Mouse (Mus musculus) embryonic facial prominence, embryonic 14.5 days (tissue): ENCODE measurements around the gene Dusp22. TPM values are rescaled to one million over a fixed set of nuclear protein-coding genes. Genes with fewer than 3 reads are reported as not detected.

Experiments
- ATAC-seq: fragments of 200-750 bp; cut with Nextera tagmentation; 2 replicates; pipeline ENCODE4 v1.8.0; 2017; ENCODE audit warnings: low read depth, moderate number of reproducible peaks, moderate TSS enrichment
- DNase-seq: peaks from one replicate; pipeline ENCODE4 v3.0.0-alpha.2; 2015; ENCODE audit warnings: low spot score
- H3K27ac ChIP-seq: fragments of 300-500 bp; sonication (generic); replicated peaks from 2 replicates; pipeline ENCODE4 v1.5.1; 2014; ENCODE audit warnings: low read depth, mild to moderate bottlenecking, low read length, moderate library complexity
- H3K27me3 ChIP-seq: fragments of 300-500 bp; sonication (generic); replicated peaks from 2 replicates; pipeline ENCODE4 v1.6.1; 2014; ENCODE audit warnings: low read length; ENCODE audit not compliant: control insufficient read depth, insufficient read depth
- H3K36me3 ChIP-seq: fragments of 300-500 bp; sonication (generic); 2 replicates; pipeline ENCODE4 v1.6.1; 2014; ENCODE audit warnings: low read length, mixed read lengths; ENCODE audit not compliant: control insufficient read depth, insufficient read depth
- H3K4me1 ChIP-seq: fragments of 300-500 bp; sonication (generic); 2 replicates; pipeline ENCODE4 v1.6.1; 2014; ENCODE audit warnings: antibody characterized with exemption, low read length; ENCODE audit not compliant: control insufficient read depth, insufficient read depth
- H3K4me2 ChIP-seq: fragments of 300-500 bp; sonication (generic); 2 replicates; pipeline ENCODE4 v1.6.1; 2014; ENCODE audit warnings: low read depth, mild to moderate bottlenecking, low read length, moderate library complexity, mixed read lengths
- H3K4me3 ChIP-seq: fragments of 300-500 bp; sonication (generic); 2 replicates; pipeline ENCODE4 v1.5.1; 2014; ENCODE audit warnings: low read depth, mild to moderate bottlenecking, low read length
- H3K9ac ChIP-seq: fragments of 300-500 bp; sonication (generic); 2 replicates; pipeline ENCODE4 v1.6.1; 2014; ENCODE audit warnings: low read depth, mild to moderate bottlenecking, low read length, moderate library complexity, mixed read lengths
- H3K9me3 ChIP-seq: fragments of 300-500 bp; sonication (generic); 2 replicates; pipeline ENCODE4 v1.6.1; 2016; ENCODE audit warnings: low read length; ENCODE audit not compliant: control insufficient read depth
- WGBS: fragments of 180-500 bp; shearing (Covaris S2); extraction: QIAGEN DNeasy Blood & Tissue Kit; methylation state at CpG from one replicate; pipeline ENCODE4 v1.1.7; 2014; 5-methylcytosine and 5-hydroxymethylcytosine counted together
- polyA plus RNA-seq: library from polyadenylated mRNA; unstranded; fragments of >200 nt; fragmentation: Nextera tagmentation; extraction: Ambion mirVana; gene quantifications from 2 replicates; pipeline ENCODE4 v1.2.1, GENCODE M21; 2014

Dusp22 gene
- polyA plus RNA-seq, 1 experiment from 2014 or later, result 35.8 TPM

GRCm38 (mm10) chr13:30684614-30685122 lies 24.9 kb downstream of the Dusp22 start:
- H3K9ac ChIP-seq, result no peak overlapping the region
- H3K27me3 ChIP-seq, result no peaks in the 10 kb centered on the region
- H3K36me3 ChIP-seq, result no peaks in the 10 kb centered on the region
- no peak overlapping the region for H3K4me2 ChIP-seq
- no peaks in the 10 kb centered on the region for H3K9me3 ChIP-seq
- H3K27ac ChIP-seq, result no peak overlapping the region
- no peaks in the 10 kb centered on the region for H3K4me1 ChIP-seq
- WGBS, result 40% methylated on average over 6 of the region's 6 CpGs
- DNase-seq, result no peak
- ATAC-seq, result no peak
- H3K4me3 ChIP-seq, result no peak overlapping the region

GRCm38 (mm10) chr13:30685957-30686356 lies 26.2 kb downstream of the Dusp22 start:
- no peaks in the 10 kb centered on the region for H3K36me3 ChIP-seq
- H3K27ac ChIP-seq, result no peak overlapping the region
- H3K9ac ChIP-seq, result no peak overlapping the region

GRCm38 (mm10) chr13:30688035-30688616 lies 28.3 kb downstream of the Dusp22 start:
- Histone ChIP-seq H3K4me1 (peaks cover 5% of the 10 kb centered on the region), H3K4me2 (no peak overlapping the region), H3K36me3 (no peaks in the 10 kb centered on the region), H3K27me3 (no peaks in the 10 kb centered on the region), H3K4me3 (no peak overlapping the region), H3K27ac (no peak overlapping the region), H3K9me3 (no peaks in the 10 kb centered on the region), H3K9ac (no peak overlapping the region)
- WGBS, result 90% methylated on average over 12 of the region's 12 CpGs
- ATAC-seq (no peak), DNase-seq (no peak)

More at GRCm38 (mm10) chr13:30685957-30686356, 26.2 kb downstream of the Dusp22 start:
- Histone ChIP-seq H3K4me3 (no peak overlapping the region), H3K9me3 (no peaks in the 10 kb centered on the region), H3K4me1 (no peaks in the 10 kb centered on the region), H3K4me2 (no peak overlapping the region), H3K27me3 (no peaks in the 10 kb centered on the region)
- WGBS, result 71% methylated on average over 2 of the region's 2 CpGs
- DNase-seq (no peak), ATAC-seq (no peak)

- H3K27ac ChIP-seq, result no peak overlapping the region
- no peaks in the 10 kb centered on the region for H3K36me3 ChIP-seq
- no peak overlapping the region for H3K9ac ChIP-seq
- H3K9me3 ChIP-seq, result no peaks in the 10 kb centered on the region
- H3K4me2 ChIP-seq, result no peak overlapping the region
- H3K4me1 ChIP-seq, result peaks cover 5% of the 10 kb centered on the region
- ATAC-seq, result no peak
- no peaks in the 10 kb centered on the region for H3K27me3 ChIP-seq
- H3K4me3 ChIP-seq, result no peak overlapping the region
- 93% methylated on average over 5 of the region's 5 CpGs for WGBS
- no peak for DNase-seq
Measured at GRCm38 (mm10) chr13:30689475-30689874, 29.7 kb downstream of the Dusp22 start.

- WGBS, result 70% methylated on average over 9 of the region's 9 CpGs
- Histone ChIP-seq H3K36me3 (peaks cover 6% of the 10 kb centered on the region; the same call in 1 of the 2 replicates), H3K27ac (peak overlapping the region; percentile 74), H3K9ac (no peak overlapping the region), H3K9me3 (no peaks in the 10 kb centered on the region), H3K4me3 (no peak overlapping the region), H3K27me3 (no peaks in the 10 kb centered on the region), H3K4me2 (no peak overlapping the region), H3K4me1 (peaks cover 5% of the 10 kb centered on the region)
- ATAC-seq (no peak), DNase-seq (peak; percentile 75)
Measured at GRCm38 (mm10) chr13:30691441-30692292, 31.9 kb downstream of the Dusp22 start.

- Histone ChIP-seq H3K9ac (no peak overlapping the region), H3K9me3 (no peaks in the 10 kb centered on the region), H3K4me3 (no peak overlapping the region), H3K36me3 (peaks cover 7% of the 10 kb centered on the region; the same call in 1 of the 2 replicates), H3K4me1 (peaks cover 5% of the 10 kb centered on the region), H3K27me3 (no peaks in the 10 kb centered on the region), H3K27ac (no peak overlapping the region), H3K4me2 (no peak overlapping the region)
- DNase-seq (no peak), ATAC-seq (no peak)
- 86% methylated on average over 7 of the region's 7 CpGs for WGBS
Measured at GRCm38 (mm10) chr13:30692644-30693385, 33.0 kb downstream of the Dusp22 start.

- Histone ChIP-seq H3K9me3 (no peaks in the 10 kb centered on the region), H3K27me3 (no peaks in the 10 kb centered on the region), H3K9ac (no peak overlapping the region), H3K4me1 (peaks cover 5% of the 10 kb centered on the region), H3K4me2 (no peak overlapping the region), H3K4me3 (no peak overlapping the region), H3K36me3 (peaks cover 7% of the 10 kb centered on the region; the same call in 1 of the 2 replicates), H3K27ac (no peak overlapping the region)
- ATAC-seq (no peak), DNase-seq (no peak)
- 53% methylated on average over 1 of the region's 1 CpGs for WGBS
Measured at GRCm38 (mm10) chr13:30695232-30695631, 35.4 kb downstream of the Dusp22 start.

GRCm38 (mm10) chr13:30695890-30696289 lies 36.1 kb downstream of the Dusp22 start:
- no peak overlapping the region for H3K9ac ChIP-seq
- no peak overlapping the region for H3K4me2 ChIP-seq
- no peak overlapping the region for H3K27ac ChIP-seq
- 86% methylated on average over 2 of the region's 2 CpGs for WGBS
- DNase-seq (no peak), ATAC-seq (no peak)
- H3K4me1 ChIP-seq, result peaks cover 5% of the 10 kb centered on the region
- no peaks in the 10 kb centered on the region for H3K27me3 ChIP-seq
- H3K9me3 ChIP-seq, result no peaks in the 10 kb centered on the region
- H3K4me3 ChIP-seq, result no peak overlapping the region
- H3K36me3 ChIP-seq, result peaks cover 7% of the 10 kb centered on the region; the same call in 1 of the 2 replicates
